Mouse (Mus musculus) liver, embryonic 13.5 days (tissue): ENCODE data around the gene Krt23. TPM values are rescaled to one million over a fixed set of nuclear protein-coding genes. Genes with fewer than 3 reads are reported as not detected.
A peak's percentile ranks its signal among the peaks of the same experiment; 100 is the strongest.

Experiments
- ATAC-seq: fragments of 200-750 bp; cut with Nextera tagmentation; 2 replicates; pipeline ENCODE4 v1.8.0; 2017; ENCODE audit warnings: low read depth, mild to moderate bottlenecking, moderate number of reproducible peaks, moderate library complexity
- DNase-seq: peaks from one replicate; pipeline ENCODE4 v3.0.0; 2022
- H3K27ac ChIP-seq: fragments of 300-500 bp; sonication (generic); 2 replicates; pipeline ENCODE4 v1.5.1; 2015; ENCODE audit warnings: moderate library complexity, mild to moderate bottlenecking, inconsistent platforms
- H3K27me3 ChIP-seq: fragments of 300-500 bp; sonication (generic); 2 replicates; pipeline ENCODE4 v1.6.1; 2015; ENCODE audit warnings: mild to moderate bottlenecking, inconsistent platforms
- H3K36me3 ChIP-seq: fragments of 300-500 bp; sonication (generic); 2 replicates; pipeline ENCODE4 v1.6.1; 2015; ENCODE audit warnings: mild to moderate bottlenecking, inconsistent platforms
- H3K4me1 ChIP-seq: fragments of 300-500 bp; sonication (generic); replicated peaks from 2 replicates; pipeline ENCODE4 v1.6.1; 2015; ENCODE audit warnings: inconsistent platforms
- H3K4me2 ChIP-seq: fragments of 300-500 bp; sonication (generic); 2 replicates; pipeline ENCODE4 v1.6.1; 2015; ENCODE audit warnings: inconsistent platforms, mild to moderate bottlenecking, moderate library complexity
- H3K4me3 ChIP-seq: fragments of 300-500 bp; sonication (generic); replicated peaks from 2 replicates; pipeline ENCODE4 v1.5.1; 2015; ENCODE audit warnings: mild to moderate bottlenecking, inconsistent platforms
- H3K9ac ChIP-seq: fragments of 300-500 bp; sonication (generic); 2 replicates; pipeline ENCODE4 v1.6.1; 2015; ENCODE audit warnings: mild to moderate bottlenecking, inconsistent platforms
- H3K9me3 ChIP-seq: fragments of 300-500 bp; sonication (generic); replicated peaks from 2 replicates; pipeline ENCODE4 v1.6.1; 2016; ENCODE audit warnings: inconsistent platforms
- WGBS: fragments of 180-500 bp; shearing (Covaris S2); methylation state at CpG from one replicate; pipeline ENCODE4 v1.1.7; 2015; ENCODE audit not compliant: insufficient replicate concordance; 5-methylcytosine and 5-hydroxymethylcytosine counted together
- polyA plus RNA-seq: library from polyadenylated mRNA; unstranded; fragments of >200 nt; fragmentation: Nextera tagmentation; extraction: Ambion mirVana; gene quantifications from 2 replicates; pipeline ENCODE4 v1.2.1, GENCODE M21; 2015

Krt23 gene
- polyA plus RNA-seq, 1 experiment from 2014 or later: 0.54 TPM

- Histone ChIP-seq H3K4me1 (no peaks in the 10 kb centered on the region), H3K4me2 (no peak overlapping the region), H3K4me3 (no peak overlapping the region), H3K9me3 (no peaks in the 10 kb centered on the region), H3K27ac (no peak overlapping the region), H3K27me3 (no peaks in the 10 kb centered on the region), H3K36me3 (no peaks in the 10 kb centered on the region), H3K9ac (no peak overlapping the region)
- ATAC-seq: no peak
- no peak for DNase-seq
- 49% methylated on average over 3 of the region's 3 CpGs for WGBS
These were observed 18.0 kb downstream of the Krt23 start for GRCm38 (mm10) chr11:99474981-99475380.

GRCm38 (mm10) chr11:99473433-99473832, 19.5 kb downstream of the Krt23 start:
- Histone ChIP-seq H3K36me3 (no peaks in the 10 kb centered on the region), H3K9me3 (no peaks in the 10 kb centered on the region), H3K4me1 (no peaks in the 10 kb centered on the region), H3K4me2 (no peak overlapping the region), H3K27me3 (no peaks in the 10 kb centered on the region), H3K27ac (no peak overlapping the region), H3K4me3 (no peak overlapping the region), H3K9ac (no peak overlapping the region)
- no peak for ATAC-seq
- DNase-seq: no peak
- 65% methylated on average over 6 of the region's 6 CpGs for WGBS

GRCm38 (mm10) chr11:99472405-99472804, 20.5 kb downstream of the Krt23 start:
- no peak overlapping the region for H3K4me2 ChIP-seq
- ATAC-seq: no peak
- DNase-seq: no peak
- H3K27me3 ChIP-seq: no peaks in the 10 kb centered on the region
- 41% methylated on average over 4 of the region's 4 CpGs for WGBS
- no peaks in the 10 kb centered on the region for H3K9me3 ChIP-seq
- no peak overlapping the region for H3K9ac ChIP-seq
- H3K36me3 ChIP-seq: no peaks in the 10 kb centered on the region
- H3K4me3 ChIP-seq: no peak overlapping the region
- H3K27ac ChIP-seq: no peak overlapping the region
- H3K4me1 ChIP-seq: no peaks in the 10 kb centered on the region

- H3K9me3 ChIP-seq: no peaks in the 10 kb centered on the region
- H3K9ac ChIP-seq: no peak overlapping the region
- no peak for DNase-seq
- ATAC-seq: no peak
- H3K36me3 ChIP-seq: no peaks in the 10 kb centered on the region
- H3K27ac ChIP-seq: no peak overlapping the region
- no peak overlapping the region for H3K4me3 ChIP-seq
- no peaks in the 10 kb centered on the region for H3K27me3 ChIP-seq
- H3K4me1 ChIP-seq: no peaks in the 10 kb centered on the region
- WGBS: 78% methylated on average over 6 of the region's 6 CpGs
- no peak overlapping the region for H3K4me2 ChIP-seq
These were observed 21.0 kb downstream of the Krt23 start for GRCm38 (mm10) chr11:99471946-99472345.

GRCm38 (mm10) chr11:99469228-99469627, 23.7 kb downstream of the Krt23 start:
- no peaks in the 10 kb centered on the region for H3K4me1 ChIP-seq
- no peak for ATAC-seq
- no peak for DNase-seq
- H3K36me3 ChIP-seq: no peaks in the 10 kb centered on the region
- no peaks in the 10 kb centered on the region for H3K27me3 ChIP-seq
- no peak overlapping the region for H3K9ac ChIP-seq
- no peak overlapping the region for H3K4me2 ChIP-seq
- H3K9me3 ChIP-seq: no peaks in the 10 kb centered on the region
- no peak overlapping the region for H3K27ac ChIP-seq
- H3K4me3 ChIP-seq: no peak overlapping the region
- WGBS: 58% methylated on average over 4 of the region's 4 CpGs

- H3K4me3 ChIP-seq: no peak overlapping the region
- ATAC-seq (no peak), DNase-seq (no peak)
- no peak overlapping the region for H3K27ac ChIP-seq
- H3K36me3 ChIP-seq: no peaks in the 10 kb centered on the region
- no peaks in the 10 kb centered on the region for H3K27me3 ChIP-seq
- no peak overlapping the region for H3K4me2 ChIP-seq
- no peaks in the 10 kb centered on the region for H3K9me3 ChIP-seq
- 65% methylated on average over 11 of the region's 11 CpGs for WGBS
- H3K9ac ChIP-seq: no peak overlapping the region
- H3K4me1 ChIP-seq: no peaks in the 10 kb centered on the region
These were observed 24.4 kb downstream of the Krt23 start for GRCm38 (mm10) chr11:99468566-99468965.

- WGBS: 32% methylated on average over 7 of the region's 7 CpGs
- H3K9ac ChIP-seq: no peak overlapping the region
These were observed 26.6 kb downstream of the Krt23 start for GRCm38 (mm10) chr11:99466316-99466715.

GRCm38 (mm10) chr11:99464836-99465235, 28.1 kb downstream of the Krt23 start:
- no peaks in the 10 kb centered on the region for H3K36me3 ChIP-seq
- H3K4me3 ChIP-seq: no peak overlapping the region
- H3K27ac ChIP-seq: no peak overlapping the region
- no peaks in the 10 kb centered on the region for H3K9me3 ChIP-seq
- WGBS: 6% methylated on average over 5 of the region's 5 CpGs
- H3K27me3 ChIP-seq: no peaks in the 10 kb centered on the region
- no peaks in the 10 kb centered on the region for H3K4me1 ChIP-seq
- DNase-seq: peak; percentile 8
- no peak overlapping the region for H3K9ac ChIP-seq
- no peak for ATAC-seq
- H3K4me2 ChIP-seq: no peak overlapping the region

More at GRCm38 (mm10) chr11:99466316-99466715, 26.6 kb downstream of the Krt23 start:
- Histone ChIP-seq H3K27me3 (no peaks in the 10 kb centered on the region), H3K9me3 (no peaks in the 10 kb centered on the region), H3K4me2 (no peak overlapping the region), H3K4me3 (no peak overlapping the region), H3K27ac (no peak overlapping the region), H3K4me1 (no peaks in the 10 kb centered on the region), H3K36me3 (no peaks in the 10 kb centered on the region)
- no peak for ATAC-seq
- no peak for DNase-seq

GRCm38 (mm10) chr11:99463155-99463554, 29.8 kb downstream of the Krt23 start:
- H3K4me1 ChIP-seq: no peaks in the 10 kb centered on the region
- H3K9me3 ChIP-seq: no peaks in the 10 kb centered on the region
- H3K27me3 ChIP-seq: no peaks in the 10 kb centered on the region
- H3K9ac ChIP-seq: no peak overlapping the region
- ATAC-seq: no peak
- H3K4me3 ChIP-seq: no peak overlapping the region
- H3K27ac ChIP-seq: no peak overlapping the region
- H3K4me2 ChIP-seq: no peak overlapping the region
- WGBS: 11% methylated on average over 8 of the region's 8 CpGs
- H3K36me3 ChIP-seq: no peaks in the 10 kb centered on the region
- DNase-seq: no peak

- DNase-seq (no peak), ATAC-seq (no peak)
- Histone ChIP-seq H3K36me3 (no peaks in the 10 kb centered on the region), H3K27me3 (no peaks in the 10 kb centered on the region), H3K4me1 (no peaks in the 10 kb centered on the region), H3K4me2 (no peak overlapping the region), H3K9me3 (no peaks in the 10 kb centered on the region), H3K27ac (no peak overlapping the region), H3K4me3 (no peak overlapping the region), H3K9ac (no peak overlapping the region)
- WGBS: 57% methylated on average over 7 of the region's 7 CpGs
These were observed 31.2 kb downstream of the Krt23 start for GRCm38 (mm10) chr11:99461736-99462135.

GRCm38 (mm10) chr11:99458887-99459286, 34.0 kb downstream of the Krt23 start:
- DNase-seq (no peak), ATAC-seq (no peak)
- no peak overlapping the region for H3K4me3 ChIP-seq
- no peaks in the 10 kb centered on the region for H3K9me3 ChIP-seq
- WGBS: 44% methylated on average over 7 of the region's 7 CpGs
- no peaks in the 10 kb centered on the region for H3K36me3 ChIP-seq
- H3K27ac ChIP-seq: no peak overlapping the region
- no peak overlapping the region for H3K4me2 ChIP-seq
- H3K4me1 ChIP-seq: 0 out of 2 replicates have a peak, but pooled peaks cover 4% of the 10 kb centered on the region
- H3K9ac ChIP-seq: no peak overlapping the region
- no peaks in the 10 kb centered on the region for H3K27me3 ChIP-seq

- Histone ChIP-seq H3K27ac (no peak overlapping the region), H3K9ac (no peak overlapping the region), H3K36me3 (no peaks in the 10 kb centered on the region), H3K27me3 (no peaks in the 10 kb centered on the region), H3K4me1 (0 out of 2 replicates have a peak, but pooled peaks cover 4% of the 10 kb centered on the region), H3K9me3 (no peaks in the 10 kb centered on the region), H3K4me2 (no peak overlapping the region), H3K4me3 (no peak overlapping the region)
- 67% methylated on average over 10 of the region's 10 CpGs for WGBS
- no peak for ATAC-seq
- no peak for DNase-seq
These were observed 38.2 kb downstream of the Krt23 start for GRCm38 (mm10) chr11:99454759-99455158.
